Mouse (Mus musculus): ENCODE data around the gene Rnase9. TPM values are rescaled to one million over a fixed set of nuclear protein-coding genes. Genes with fewer than 3 reads are reported as not detected.

Gene Rnase9
- polyA plus RNA-seq, 1 experiment from 2014 or later, result not detected

DNA sequence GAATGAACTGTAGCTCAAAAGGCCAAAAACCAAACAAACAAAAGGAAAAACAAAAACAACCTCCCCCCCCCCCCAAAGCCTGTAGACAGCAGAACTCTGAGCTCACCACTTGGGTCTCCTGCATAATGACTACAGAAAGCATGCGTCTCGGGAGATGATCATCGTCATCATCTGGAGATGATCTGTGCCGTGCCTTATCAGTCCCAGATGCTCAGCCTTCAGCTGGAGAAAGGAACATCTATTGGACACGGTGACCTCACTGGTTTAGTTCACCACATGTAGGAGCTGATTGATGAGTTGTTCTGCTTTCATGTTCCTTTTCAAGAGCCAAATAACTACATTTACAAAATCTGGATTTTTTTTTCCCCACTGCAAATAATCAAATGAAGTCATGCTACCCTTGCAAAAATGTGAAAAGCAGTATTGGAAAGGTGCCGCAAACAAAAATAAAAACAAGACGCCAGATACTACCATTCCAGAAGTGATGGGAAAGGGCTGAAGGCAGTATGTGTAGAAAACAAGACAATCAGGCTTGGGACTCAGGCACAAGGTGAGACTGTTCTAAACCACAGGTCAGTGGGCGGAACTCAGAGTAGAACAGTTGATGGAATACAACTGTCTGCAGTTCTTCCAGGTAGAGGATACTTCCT is 34.4 kb downstream of the Rnase9 start, which contains the start of gene Rnase10:
Rnase10 (plus strand) TSS at position 600 of the 650 bp plus-strand sequence.
- no peak for ATAC-seq
- Histone ChIP-seq H3K4me2 (no peak within 1 kb of the TSS), H3K27me3 (replicated peaks) (no peaks in the 10 kb centered on the region), H3K9me3 (replicated peaks) (no peaks in the 10 kb centered on the region), H3K4me1 (no peaks in the 10 kb centered on the region), H3K36me3 (no peaks in the 10 kb centered on the region), H3K9ac (no peak within 1 kb of the TSS), H3K4me3 (no peak within 1 kb of the TSS), H3K27ac (no peak within 1 kb of the TSS)
- 63% methylated on average over 8 of the region's 8 CpGs for WGBS (ENCODE audit: insufficient replicate concordance)

DNA sequence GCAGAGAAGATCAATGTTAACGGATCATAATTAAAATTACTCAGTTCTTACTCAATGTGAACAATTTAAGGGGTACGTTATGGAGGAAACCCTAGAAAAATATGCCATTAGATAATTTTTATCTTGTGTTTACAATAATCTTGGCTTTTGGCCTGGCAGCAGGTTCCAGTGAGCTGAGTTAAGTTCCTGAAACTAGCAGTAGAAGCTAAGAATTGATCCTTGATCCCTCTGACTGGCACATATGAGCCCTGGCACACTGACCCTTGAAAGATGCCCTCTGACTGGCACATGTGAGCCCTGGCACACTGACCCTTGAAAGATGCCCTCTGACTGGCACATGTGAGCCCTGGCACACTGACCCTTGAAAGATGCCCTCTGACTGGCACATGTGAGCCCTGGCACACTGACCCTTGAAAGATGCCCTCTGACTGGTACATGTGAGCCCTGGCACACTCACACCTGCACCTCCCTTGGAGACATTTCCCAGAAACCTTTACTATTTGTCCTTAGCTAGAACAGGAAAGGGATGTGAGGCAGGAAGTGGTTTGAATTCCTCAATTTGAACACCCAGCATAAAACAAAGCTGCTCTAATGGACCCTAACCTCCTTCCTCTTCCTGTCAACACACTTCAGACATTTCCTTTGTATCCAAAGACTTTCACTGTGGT is 43.5 kb downstream of the Rnase9 start:
- ATAC-seq, result no peak
- no peaks in the 10 kb centered on the region for H3K27me3 ChIP-seq (replicated peaks)
- no peaks in the 10 kb centered on the region for H3K36me3 ChIP-seq
- no peak overlapping the region for H3K9ac ChIP-seq
- H3K4me2 ChIP-seq, result no peak overlapping the region
- H3K4me3 ChIP-seq, result no peak overlapping the region
- no peak overlapping the region for H3K27ac ChIP-seq
- 52% methylated on average over 2 of the region's 2 CpGs for WGBS (ENCODE audit: insufficient replicate concordance)
- no peaks in the 10 kb centered on the region for H3K4me1 ChIP-seq
- H3K9me3 ChIP-seq (replicated peaks), result no peaks in the 10 kb centered on the region

DNA sequence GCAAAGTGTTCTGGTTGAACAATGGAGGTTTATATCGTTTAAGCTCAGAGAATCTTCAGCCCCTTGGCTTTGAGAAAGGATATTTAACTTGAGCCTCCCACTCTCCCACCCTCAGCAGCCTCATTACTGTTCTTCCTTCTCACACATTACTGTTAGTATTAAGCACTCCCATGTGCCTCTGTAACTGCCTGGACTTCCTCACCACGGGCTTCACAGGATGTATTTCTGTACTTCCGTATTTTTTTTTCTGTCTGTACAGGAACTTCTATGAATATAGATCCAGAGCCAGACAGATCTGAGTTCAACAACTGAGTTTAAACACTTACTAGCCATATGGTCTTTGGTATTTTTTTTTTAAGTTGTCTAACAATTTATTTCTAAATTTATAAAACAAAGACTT is 44.6 kb downstream of the Rnase9 start:
- H3K27ac ChIP-seq, result no peak overlapping the region

DNA sequence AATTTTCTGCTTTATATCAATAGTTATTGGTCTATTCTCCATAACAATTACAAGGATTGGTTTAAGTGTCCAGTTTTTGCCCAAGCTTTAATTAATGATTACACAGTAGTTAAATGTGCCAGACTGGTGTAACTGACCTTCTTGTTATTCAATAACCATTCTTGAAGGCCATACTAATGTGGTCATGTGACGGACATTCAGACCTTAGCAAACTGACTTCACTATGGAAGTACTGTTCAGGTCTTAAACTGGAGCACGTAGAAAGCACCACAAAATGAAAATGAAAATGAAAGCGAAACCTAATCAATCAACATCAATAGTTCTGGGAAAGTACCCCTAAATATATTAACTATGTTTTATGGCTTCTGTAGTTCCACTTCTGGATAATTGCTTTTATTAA is 50.6 kb downstream of the Rnase9 start:
- Histone ChIP-seq H3K9me3 (replicated peaks) (no peaks in the 10 kb centered on the region), H3K4me3 (no peak overlapping the region), H3K36me3 (no peaks in the 10 kb centered on the region), H3K4me2 (no peak overlapping the region), H3K4me1 (no peaks in the 10 kb centered on the region), H3K9ac (no peak overlapping the region), H3K27me3 (replicated peaks) (no peaks in the 10 kb centered on the region), H3K27ac (no peak overlapping the region)
- 66% methylated on average over 3 of the region's 3 CpGs for WGBS (ENCODE audit: insufficient replicate concordance)
- no peak for ATAC-seq

More for the DNA sequence above, 44.6 kb downstream of the Rnase9 start:
- Histone ChIP-seq H3K9ac (no peak overlapping the region), H3K36me3 (no peaks in the 10 kb centered on the region), H3K9me3 (replicated peaks) (no peaks in the 10 kb centered on the region), H3K4me2 (no peak overlapping the region), H3K4me1 (no peaks in the 10 kb centered on the region), H3K4me3 (no peak overlapping the region), H3K27me3 (replicated peaks) (no peaks in the 10 kb centered on the region)
- no peak for ATAC-seq
- 20% methylated on average over 3 of the region's 3 CpGs for WGBS (ENCODE audit: insufficient replicate concordance)

Other genes starting within 250 kb of the Rnase9 start
- gene Ccnb1ip1, start 234.1 kb downstream of the Rnase9 start, polyA plus RNA-seq (2016; fragmentation: Nextera tagmentation; extraction: Ambion mirVana), result not detected in 2 replicates
- gene Parp2, start 234.0 kb downstream of the Rnase9 start, polyA plus RNA-seq (2016; fragmentation: Nextera tagmentation; extraction: Ambion mirVana), result 44.8 and 45.8 TPM in 2 replicates
- 2.2 and 3.2 TPM in 2 replicates for gene Tep1, start 171.3 kb downstream of the Rnase9 start, polyA plus RNA-seq (2016; fragmentation: Nextera tagmentation; extraction: Ambion mirVana)
- gene Klhl33, start 144.4 kb downstream of the Rnase9 start, polyA plus RNA-seq (2016; fragmentation: Nextera tagmentation; extraction: Ambion mirVana), result 0.13 and 0.28 TPM in 2 replicates
- gene Osgep, start 117.0 kb downstream of the Rnase9 start, polyA plus RNA-seq (2016; fragmentation: Nextera tagmentation; extraction: Ambion mirVana), result 69.7 and 74.0 TPM in 2 replicates
- 144 and 147 TPM in 2 replicates for gene Apex1, start 116.9 kb downstream of the Rnase9 start, polyA plus RNA-seq (2016; fragmentation: Nextera tagmentation; extraction: Ambion mirVana)
- 26.1 and 30.6 TPM in 2 replicates for gene Pip4p1, start 111.0 kb downstream of the Rnase9 start, polyA plus RNA-seq (2016; fragmentation: Nextera tagmentation; extraction: Ambion mirVana)
- gene Pnp, start 110.8 kb downstream of the Rnase9 start, polyA plus RNA-seq (2016; fragmentation: Nextera tagmentation; extraction: Ambion mirVana), result 75.0 and 76.1 TPM in 2 replicates
- gene Gm49342, start 97.4 kb downstream of the Rnase9 start, polyA plus RNA-seq (2016; fragmentation: Nextera tagmentation; extraction: Ambion mirVana), result not detected in 2 replicates
- 4.0 and 4.3 TPM in 2 replicates for gene Pnp2, start 85.9 kb downstream of the Rnase9 start, polyA plus RNA-seq (2016; fragmentation: Nextera tagmentation; extraction: Ambion mirVana)
- 0.07 TPM in 1 of 2 replicates, not detected in the other for gene Rnase10, start 34.1 kb downstream of the Rnase9 start, polyA plus RNA-seq (2016; fragmentation: Nextera tagmentation; extraction: Ambion mirVana)
- not detected in 2 replicates for gene Rnase11, start 8.3 kb upstream of the Rnase9 start, polyA plus RNA-seq (2016; fragmentation: Nextera tagmentation; extraction: Ambion mirVana)
- 0.44 and 1.4 TPM in 2 replicates for gene Rnase12, start 15.8 kb upstream of the Rnase9 start, polyA plus RNA-seq (2016; fragmentation: Nextera tagmentation; extraction: Ambion mirVana)
- gene Olfr750, start 32.6 kb upstream of the Rnase9 start, polyA plus RNA-seq (2016; fragmentation: Nextera tagmentation; extraction: Ambion mirVana), result not detected in 2 replicates
- 10.0 and 10.4 TPM in 2 replicates for gene Rnase4, start 49.2 kb upstream of the Rnase9 start, polyA plus RNA-seq (2016; fragmentation: Nextera tagmentation; extraction: Ambion mirVana)
- 2.6 and 3.5 TPM in 2 replicates for gene Ang, start 49.3 kb upstream of the Rnase9 start, polyA plus RNA-seq (2016; fragmentation: Nextera tagmentation; extraction: Ambion mirVana)
- not detected in 2 replicates for gene Eddm3b, start 72.6 kb upstream of the Rnase9 start, polyA plus RNA-seq (2016; fragmentation: Nextera tagmentation; extraction: Ambion mirVana)
- gene Rnase6, start 82.0 kb upstream of the Rnase9 start, polyA plus RNA-seq (2016; fragmentation: Nextera tagmentation; extraction: Ambion mirVana), result 2.3 and 4.0 TPM in 2 replicates
- not detected in 2 replicates for gene Rnase1, start 104.9 kb upstream of the Rnase9 start, polyA plus RNA-seq (2016; fragmentation: Nextera tagmentation; extraction: Ambion mirVana)
- gene Rnase2b, start 120.4 kb upstream of the Rnase9 start, polyA plus RNA-seq (2016; fragmentation: Nextera tagmentation; extraction: Ambion mirVana), result not detected in 2 replicates
- gene Ang2, start 157.3 kb upstream of the Rnase9 start, polyA plus RNA-seq (2016; fragmentation: Nextera tagmentation; extraction: Ambion mirVana), result not detected in 2 replicates
- gene Ear14, start 161.5 kb upstream of the Rnase9 start, polyA plus RNA-seq (2016; fragmentation: Nextera tagmentation; extraction: Ambion mirVana), result not detected in 2 replicates
- not detected in 2 replicates for gene Rnase2a, start 214.2 kb upstream of the Rnase9 start, polyA plus RNA-seq (2016; fragmentation: Nextera tagmentation; extraction: Ambion mirVana)